Comparison of ENCODE assay signal across 19 mouse cellular contexts in the genomic region with DNA sequence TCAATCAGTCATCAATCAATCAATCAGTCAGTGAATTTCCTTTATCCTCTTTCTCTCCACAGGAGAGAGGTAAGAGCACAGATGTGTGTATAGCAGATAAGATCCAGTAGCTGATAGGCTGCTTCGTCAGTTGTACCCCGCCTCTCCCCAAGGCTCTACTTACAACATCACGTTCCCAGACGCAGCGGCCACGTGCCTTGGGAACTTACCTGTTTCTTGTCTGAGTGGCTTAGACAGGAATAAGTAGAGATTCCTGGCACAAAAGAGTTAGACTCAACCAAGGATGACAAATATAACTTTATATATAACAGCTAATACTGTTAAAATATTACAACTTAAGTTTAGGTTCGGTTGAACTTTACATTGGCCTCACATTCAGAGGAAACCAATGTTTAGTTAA. TPM values are rescaled to one million over a fixed set of nuclear protein-coding genes. Genes with fewer than 3 reads are reported as not detected.
DNase-seq lines count a peak whose midpoint lies in the region; ATAC-seq and TF ChIP-seq lines count a peak whose summit lies in the region.
"Had no signal": no experiment of that assay in that cellular context is flagged by ENCODE, and none has a peak within 500 bp of the region (broad histone marks: within the 10 kb centered on the region; RNA-seq: fewer than 3 reads in every experiment).

No protein-coding gene starts in this region.

- WGBS in stomach, embryonic 16.5 days = 32% methylated on average over 7 of the region's 7 CpGs
- WGBS in stomach, postnatal 0 days = 34% methylated on average over 7 of the region's 7 CpGs
- WGBS in kidney, embryonic 16.5 days = 61% methylated on average over 7 of the region's 7 CpGs
- 80% methylated on average over 7 of the region's 7 CpGs for WGBS in midbrain, embryonic 14.5 days

- peak; percentile 69; the same call in 1 of the 2 replicates for ATAC-seq in stomach, embryonic 16.5 days (ENCODE audit: insufficient read depth, low FRiP score)
- no peak for ATAC-seq in stomach, postnatal 0 days (ENCODE audit: low FRiP score, low TSS enrichment)
- ATAC-seq in kidney, embryonic 16.5 days (ENCODE audit: low FRiP score, low TSS enrichment) = peak; percentile 51; the same call in 1 of the 2 replicates
- no peak for ATAC-seq in midbrain, embryonic 14.5 days (ENCODE audit: low FRiP score, low TSS enrichment)
- ATAC-seq: forebrain, embryonic 13.5 days; midbrain, embryonic 16.5 days had no signal

- no peaks in the 10 kb centered on the region for H3K36me3 ChIP-seq in stomach, embryonic 16.5 days (ENCODE audit: control insufficient read depth, insufficient read depth, low read length)
- H3K36me3 ChIP-seq in stomach, postnatal 0 days (ENCODE audit: control insufficient read depth, insufficient read depth, low read length) = no peaks in the 10 kb centered on the region
- H3K36me3 ChIP-seq in kidney, embryonic 16.5 days (ENCODE audit: insufficient read depth, low read length) = no peaks in the 10 kb centered on the region
- H3K36me3 ChIP-seq in midbrain, embryonic 14.5 days (ENCODE audit: control insufficient read depth, insufficient read depth, low read length) = no peaks in the 10 kb centered on the region
- H3K36me3 ChIP-seq: embryonic facial prominence, embryonic 13.5 days; limb, embryonic 12.5 days; neural tube, embryonic 13.5 days had no signal

- no peaks in the 10 kb centered on the region for H3K27me3 ChIP-seq in stomach, embryonic 16.5 days (ENCODE audit: control insufficient read depth, insufficient read depth, low read length)
- no peaks in the 10 kb centered on the region for H3K27me3 ChIP-seq in stomach, postnatal 0 days (ENCODE audit: control insufficient read depth, insufficient read depth, low read length)
- no peaks in the 10 kb centered on the region for H3K27me3 ChIP-seq in kidney, embryonic 16.5 days (ENCODE audit: insufficient read depth, low read length)
- no peaks in the 10 kb centered on the region for H3K27me3 ChIP-seq in midbrain, embryonic 14.5 days (ENCODE audit: control insufficient read depth, insufficient read depth, low read length)
- H3K27me3 ChIP-seq: embryonic facial prominence, embryonic 13.5 days; forebrain, embryonic 13.5 days; limb, embryonic 12.5 days; neural tube, embryonic 13.5 days had no signal

- H3K27ac ChIP-seq in stomach, embryonic 16.5 days (ENCODE audit: low read length) = no peak overlapping the region
- no peak overlapping the region for H3K27ac ChIP-seq in stomach, postnatal 0 days (replicated peaks)
- H3K27ac ChIP-seq in kidney, embryonic 16.5 days (ENCODE audit: low read length) = no peak overlapping the region
- H3K27ac ChIP-seq in midbrain, embryonic 14.5 days (replicated peaks; ENCODE audit: low read depth, low read length) = no peak overlapping the region
- H3K27ac ChIP-seq: embryonic facial prominence, embryonic 13.5 days; forebrain, embryonic 13.5 days; hindbrain, embryonic 14.5 days; limb, embryonic 12.5 days; neural tube, embryonic 13.5 days had no signal

- TF ChIP-seq CTCF in stomach, postnatal 0 days (IDR thresholded peaks at IDR 0.05; ENCODE audit: low read depth) = no peak

- TF ChIP-seq EP300 in stomach, postnatal 0 days (optimal IDR thresholded peaks at IDR 0.05) = no peak

- H3K9ac ChIP-seq in stomach, embryonic 16.5 days (ENCODE audit: low read length) = no peak overlapping the region
- no peak overlapping the region for H3K9ac ChIP-seq in stomach, postnatal 0 days (ENCODE audit: low read length)
- no peak overlapping the region for H3K9ac ChIP-seq in kidney, embryonic 16.5 days (replicated peaks; ENCODE audit: low read length)
- H3K9ac ChIP-seq in midbrain, embryonic 14.5 days (replicated peaks; ENCODE audit: low read length) = no peak overlapping the region
- H3K9ac ChIP-seq: embryonic facial prominence, embryonic 13.5 days; forebrain, embryonic 13.5 days; hindbrain, embryonic 14.5 days; limb, embryonic 12.5 days; lung, embryonic 14.5 days; neural tube, embryonic 13.5 days had no signal

- DNase-seq in adrenal gland, postnatal 25 days = peak; percentile 14
- DNase-seq in adrenal gland, adult (ENCODE audit: inconsistent age in 2 of 2, low spot score in 1 of 2) = no peak
- DNase-seq in stomach, postnatal 0 days (ENCODE audit: low spot score) = no peak
- peak; percentile 16 for DNase-seq in yolk sac, embryonic 10.5 days (ENCODE audit: low spot score)
- DNase-seq in midbrain, embryonic 14.5 days = no peak
- DNase-seq in left cerebral cortex, adult 11 months (ENCODE audit: low spot score) = no peak
- DNase-seq: cerebellum, postnatal 25 days; layer of hippocampus, adult 9-11 months; lung, embryonic 14.5 days; retina, postnatal 1 day; thymus, postnatal 36 days had no signal

- H3K9me3 ChIP-seq in stomach, embryonic 16.5 days (replicated peaks; ENCODE audit: control insufficient read depth, low read length) = no peaks in the 10 kb centered on the region
- no peaks in the 10 kb centered on the region for H3K9me3 ChIP-seq in stomach, postnatal 0 days (ENCODE audit: control insufficient read depth, low read length)
- no peaks in the 10 kb centered on the region for H3K9me3 ChIP-seq in kidney, embryonic 16.5 days (ENCODE audit: low read length)
- H3K9me3 ChIP-seq in midbrain, embryonic 14.5 days (ENCODE audit: control insufficient read depth, low read length) = no peaks in the 10 kb centered on the region
- H3K9me3 ChIP-seq: embryonic facial prominence, embryonic 13.5 days; forebrain, embryonic 13.5 days; limb, embryonic 12.5 days; neural tube, embryonic 13.5 days had no signal

- no peak overlapping the region for H3K4me3 ChIP-seq in stomach, embryonic 16.5 days (replicated peaks; ENCODE audit: low read length)
- H3K4me3 ChIP-seq in stomach, postnatal 0 days (ENCODE audit: low read depth, low read length) = no peak overlapping the region
- H3K4me3 ChIP-seq in kidney, embryonic 16.5 days (ENCODE audit: low read length) = no peak overlapping the region
- H3K4me3 ChIP-seq in midbrain, embryonic 14.5 days (replicated peaks; ENCODE audit: low read depth, low read length) = no peak overlapping the region
- H3K4me3 ChIP-seq: embryonic facial prominence, embryonic 13.5 days; forebrain, embryonic 13.5 days; limb, embryonic 12.5 days; neural tube, embryonic 13.5 days had no signal

- H3K4me2 ChIP-seq in stomach, embryonic 16.5 days (ENCODE audit: low read depth, low read length) = no peak overlapping the region
- no peak overlapping the region for H3K4me2 ChIP-seq in stomach, postnatal 0 days (replicated peaks; ENCODE audit: low read depth)
- no peak overlapping the region for H3K4me2 ChIP-seq in kidney, embryonic 16.5 days (replicated peaks; ENCODE audit: low read depth, low read length)
- H3K4me2 ChIP-seq in midbrain, embryonic 14.5 days (ENCODE audit: low read length) = no peak overlapping the region
- H3K4me2 ChIP-seq: embryonic facial prominence, embryonic 13.5 days; forebrain, embryonic 13.5 days; hindbrain, embryonic 14.5 days; limb, embryonic 12.5 days; lung, embryonic 14.5 days; neural tube, embryonic 13.5 days had no signal

- no peaks in the 10 kb centered on the region; the same call in 1 of the 2 replicates for H3K4me1 ChIP-seq in stomach, embryonic 16.5 days (ENCODE audit: control insufficient read depth, insufficient read depth, low read length)
- no peaks in the 10 kb centered on the region for H3K4me1 ChIP-seq in stomach, postnatal 0 days (replicated peaks; ENCODE audit: control insufficient read depth, insufficient read depth)
- H3K4me1 ChIP-seq in kidney, embryonic 16.5 days (ENCODE audit: insufficient read depth, low read length) = no peaks in the 10 kb centered on the region
- no peaks in the 10 kb centered on the region for H3K4me1 ChIP-seq in midbrain, embryonic 14.5 days (ENCODE audit: control insufficient read depth, insufficient read depth, low read length)
- H3K4me1 ChIP-seq: embryonic facial prominence, embryonic 13.5 days; forebrain, embryonic 13.5 days; limb, embryonic 12.5 days; neural tube, embryonic 13.5 days had no signal

RNA-seq across cellular contexts. Expression of gene Vwa3b, which starts 12.7 kb away (rescaled TPM):
- 0.82 TPM in 1 of 2 replicates, not detected in the other for total RNA-seq in adrenal gland, postnatal 25 days (2021)
- 0.37 and 0.94 TPM in 2 replicates for polyA plus RNA-seq in stomach, embryonic 16.5 days (2015; fragmentation: Nextera tagmentation; extraction: Ambion mirVana)
- 1.1 and 1.7 TPM in 2 replicates for polyA plus RNA-seq in stomach, postnatal 0 days (2015; fragmentation: Nextera tagmentation; extraction: Ambion mirVana)
- polyA plus RNA-seq in kidney, embryonic 16.5 days (2015; fragmentation: Nextera tagmentation; extraction: Ambion mirVana) = 0.25 TPM in 1 of 2 replicates, not detected in the other
- 0.34 and 0.54 TPM in 2 replicates for polyA plus RNA-seq in midbrain, embryonic 14.5 days (2014; fragmentation: Nextera tagmentation; extraction: Ambion mirVana)
- polyA plus RNA-seq: lung, embryonic 14.5 days had no signal

Comparison
In these comparisons a context has a peak if more than half of its experiments do, and no peak if none do; other contexts are left out.
1. DNase-seq: peak in adrenal gland, postnatal 25 days (single experiment) and yolk sac, embryonic 10.5 days (single experiment); none in adrenal gland, adult (0 of 2), stomach, postnatal 0 days (single experiment), midbrain, embryonic 14.5 days (single experiment) and left cerebral cortex, adult 11 months (single experiment).
2. ATAC-seq: peak in stomach, embryonic 16.5 days (single experiment) and kidney, embryonic 16.5 days (single experiment); none in stomach, postnatal 0 days (single experiment) and midbrain, embryonic 14.5 days (single experiment).